Comparison of ENCODE assay signal across 23 mouse cellular contexts in genomic region chr1:180775317-180775716, GRCm38 (mm10). TPM values are rescaled to one million over a fixed set of nuclear protein-coding genes. Genes with fewer than 3 reads are reported as not detected.
DNase-seq lines count a peak whose midpoint lies in the region; ATAC-seq and TF ChIP-seq lines count a peak whose summit lies in the region.
"Had no signal": no experiment of that assay in that cellular context is flagged by ENCODE, and none has a peak within 500 bp of the region (broad histone marks: within the 10 kb centered on the region; RNA-seq: fewer than 3 reads in every experiment).

No protein-coding gene starts in this region.

- H3K4me1 ChIP-seq in hindbrain, embryonic 13.5 days (replicated peaks), result peaks cover 19% of the 10 kb centered on the region
- H3K4me1 ChIP-seq in hindbrain, embryonic 11.5 days (replicated peaks; ENCODE audit: control insufficient read depth, insufficient read depth, low read length), result no peaks in the 10 kb centered on the region
- peaks cover 24% of the 10 kb centered on the region for H3K4me1 ChIP-seq in olfactory bulb, adult 2 months (ENCODE audit: control insufficient read depth, insufficient read depth, low read length)

- DNase-seq in cerebellum, adult 9-11 months, result peak; percentile 34
- no peak for DNase-seq in cerebellum, postnatal 25 days
- no peak for DNase-seq in hindbrain, embryonic 11.5 days (ENCODE audit: low spot score)
- peak; percentile 69 for DNase-seq in R1 (ENCODE audit: low read depth, low spot score)
- no peak for DNase-seq in spleen, postnatal 14 days (ENCODE audit: low spot score in 2 of 2)
- DNase-seq in urinary bladder, postnatal 4 days (ENCODE audit: low spot score in 2 of 2), result no peak
- DNase-seq: cerebellum, adult 11-12 months; cerebellum, postnatal 36 days; gastrocnemius, postnatal 10 days; heart, postnatal 4 days; kidney, adult 11 months; right cerebral cortex, postnatal 14 days had no signal

- H3K36me3 ChIP-seq in hindbrain, embryonic 13.5 days, result no peaks in the 10 kb centered on the region
- H3K36me3 ChIP-seq in hindbrain, embryonic 11.5 days (ENCODE audit: control insufficient read depth, insufficient read depth, low read length), result no peaks in the 10 kb centered on the region
- H3K36me3 ChIP-seq: limb, embryonic 13.5 days; liver, embryonic 13.5 days; lung, embryonic 15.5 days; midbrain, embryonic 15.5 days; neural tube, embryonic 15.5 days; stomach, embryonic 15.5 days had no signal

- peak overlapping the region; percentile 51; the same call in 1 of the 2 replicates for H3K9ac ChIP-seq in hindbrain, embryonic 13.5 days
- H3K9ac ChIP-seq in hindbrain, embryonic 11.5 days (ENCODE audit: low read depth, low read length), result no peak overlapping the region
- H3K9ac ChIP-seq: forebrain, embryonic 13.5 days; liver, embryonic 13.5 days; lung, embryonic 15.5 days; midbrain, embryonic 15.5 days; stomach, embryonic 15.5 days had no signal

- H3K27me3 ChIP-seq in hindbrain, embryonic 13.5 days, result 0 out of 2 replicates have a peak, but pooled peaks cover 8% of the 10 kb centered on the region
- no peaks in the 10 kb centered on the region for H3K27me3 ChIP-seq in hindbrain, embryonic 11.5 days (ENCODE audit: control insufficient read depth, insufficient read depth, low read length)
- H3K27me3 ChIP-seq: limb, embryonic 13.5 days; liver, embryonic 13.5 days; lung, embryonic 15.5 days; neural tube, embryonic 15.5 days; stomach, embryonic 15.5 days had no signal

- H3K27ac ChIP-seq in hindbrain, embryonic 13.5 days, result no peak overlapping the region
- H3K27ac ChIP-seq in hindbrain, embryonic 11.5 days (ENCODE audit: low read depth, low read length), result no peak overlapping the region
- H3K27ac ChIP-seq in olfactory bulb, adult 2 months (ENCODE audit: insufficient read depth, low read depth, low read length), result peak overlapping the region; percentile 25; the same call in 1 of the 2 replicates
- H3K27ac ChIP-seq: forebrain, embryonic 13.5 days; hindbrain, postnatal 0 days; limb, embryonic 13.5 days; liver, embryonic 13.5 days; midbrain, embryonic 15.5 days; neural tube, embryonic 15.5 days; stomach, embryonic 15.5 days had no signal

- H3K9me3 ChIP-seq in hindbrain, embryonic 13.5 days, result no peaks in the 10 kb centered on the region
- no peaks in the 10 kb centered on the region for H3K9me3 ChIP-seq in hindbrain, embryonic 11.5 days (ENCODE audit: control insufficient read depth, low read length)
- H3K9me3 ChIP-seq: lung, embryonic 15.5 days; midbrain, embryonic 15.5 days; neural tube, embryonic 15.5 days; stomach, embryonic 15.5 days had no signal

- H3K4me3 ChIP-seq in hindbrain, embryonic 13.5 days, result no peak overlapping the region
- H3K4me3 ChIP-seq in hindbrain, embryonic 11.5 days (ENCODE audit: low read depth, low read length), result no peak overlapping the region
- no peak overlapping the region for H3K4me3 ChIP-seq in olfactory bulb, adult 2 months (ENCODE audit: insufficient read depth, low read depth, low read length)
- H3K4me3 ChIP-seq: forebrain, embryonic 13.5 days; limb, embryonic 13.5 days; liver, embryonic 13.5 days; lung, embryonic 15.5 days; midbrain, embryonic 15.5 days; myocyte; neural tube, embryonic 15.5 days; stomach, embryonic 15.5 days had no signal

- ATAC-seq in hindbrain, embryonic 13.5 days (ENCODE audit: low FRiP score), result no peak
- ATAC-seq in hindbrain, embryonic 11.5 days (ENCODE audit: low FRiP score), result no peak
- ATAC-seq: forebrain, embryonic 13.5 days; hindbrain, postnatal 0 days; midbrain, embryonic 15.5 days had no signal

- 90% methylated on average over 10 of the region's 10 CpGs for WGBS in hindbrain, embryonic 13.5 days
- 78% methylated on average over 10 of the region's 10 CpGs for WGBS in hindbrain, embryonic 11.5 days
- 54% methylated on average over 10 of the region's 10 CpGs for WGBS in olfactory bulb, adult 2 months

- no peak overlapping the region for H3K4me2 ChIP-seq in hindbrain, embryonic 13.5 days
- no peak overlapping the region for H3K4me2 ChIP-seq in hindbrain, embryonic 11.5 days (replicated peaks; ENCODE audit: low read depth, low read length)
- H3K4me2 ChIP-seq: forebrain, embryonic 13.5 days; limb, embryonic 13.5 days; liver, embryonic 13.5 days; lung, embryonic 15.5 days; midbrain, embryonic 15.5 days; neural tube, embryonic 15.5 days; stomach, embryonic 15.5 days had no signal

- TF ChIP-seq CTCF in olfactory bulb, adult 2 months (IDR thresholded peaks at IDR 0.05; ENCODE audit: insufficient read depth, low read depth, low read length), result no peak

- TF ChIP-seq POLR2A in olfactory bulb, adult 2 months (IDR thresholded peaks at IDR 0.05; ENCODE audit: insufficient read depth, low read depth, low read length), result no peak

RNA-seq across cellular contexts. Expression of gene H3f3a, which starts 38.4 kb away (rescaled TPM):
- 3,757 and 3,885 TPM in 2 replicates for polyA plus RNA-seq in hindbrain, embryonic 13.5 days (2015; fragmentation: Nextera tagmentation; extraction: Ambion mirVana)
- 3,542 and 3,682 TPM in 2 replicates for polyA plus RNA-seq in hindbrain, embryonic 11.5 days (2014; fragmentation: Nextera tagmentation; extraction: Ambion mirVana)
- 812 TPM in 1 of 2 replicates, not detected in the other for polyA plus RNA-seq in olfactory bulb, adult 2 months (2012; ENCODE audit: insufficient read depth, insufficient read length, low replicate concordance, missing spikeins)

RNA-seq across cellular contexts. Expression of gene Acbd3, which starts 49.5 kb away (rescaled TPM):
- polyA plus RNA-seq in hindbrain, embryonic 13.5 days (2015; fragmentation: Nextera tagmentation; extraction: Ambion mirVana), result 24.5 and 24.9 TPM in 2 replicates
- 24.8 and 27.7 TPM in 2 replicates for polyA plus RNA-seq in hindbrain, embryonic 11.5 days (2014; fragmentation: Nextera tagmentation; extraction: Ambion mirVana)
- not detected in 2 replicates for polyA plus RNA-seq in olfactory bulb, adult 2 months (2012; ENCODE audit: insufficient read depth, insufficient read length, low replicate concordance, missing spikeins)

Comparison
In these comparisons a context has a peak if more than half of its experiments do, and no peak if none do; other contexts are left out.
1. DNase-seq: peak in cerebellum, adult 9-11 months (single experiment) and R1 (single experiment); none in cerebellum, postnatal 25 days (0 of 2), hindbrain, embryonic 11.5 days (single experiment), spleen, postnatal 14 days (0 of 2) and urinary bladder, postnatal 4 days (0 of 2).